In genomic region chr10:21337191-21337590, GRCm38 (mm10) we compare ENCODE assay signal across 8 mouse cellular contexts. TPM values are rescaled to one million over a fixed set of nuclear protein-coding genes. Genes with fewer than 3 reads are reported as not detected.
DNase-seq lines count a peak whose midpoint lies in the region; ATAC-seq and TF ChIP-seq lines count a peak whose summit lies in the region.

No protein-coding gene starts in this region.

- intact Hi-C loops in gastrocnemius, adult 2 months (cut with DNase I), result no loop called here
- intact Hi-C loops in gastrocnemius, postnatal 14 days (cut with DNase I; ENCODE audit: low total_unique reads), result no loop called here

- in situ Hi-C loops in Patski (cut with MboI; ENCODE audit: low pct_unique_long_range_greater_than_20kb), result no loop called here

- CTCF ChIA-PET in Patski (lab: Charles Lee), result interaction anchor here (0.8 to 1.8 kb wide), 3 partner anchors 8 to 16 kb away, joined by 3 to 4 read pairs (median 4); no protein-coding TSS in a partner anchor

- peak; percentile 29 for DNase-seq in gastrocnemius, adult 2 months
- no peak for DNase-seq in gastrocnemius, postnatal 14 days
- DNase-seq in 3T3-L1 (ENCODE audit: low read depth, low spot score), result peak; percentile 66
- DNase-seq in Patski (ENCODE audit: low read depth, low spot score), result no peak
- DNase-seq in left cerebral cortex, adult 11 months (ENCODE audit: low spot score), result no peak
- no peak for DNase-seq in frontal cortex, postnatal 14 days (ENCODE audit: low spot score in 2 of 2)
- no peak for DNase-seq in urinary bladder, postnatal 10 days (ENCODE audit: low spot score)

- H3K27ac ChIP-seq in gastrocnemius, adult 2 months, result no peak overlapping the region

- no peaks in the 10 kb centered on the region for H3K27me3 ChIP-seq in Patski

- H3K4me3 ChIP-seq in gastrocnemius, adult 2 months, result no peak overlapping the region

- POLR2A ChIA-PET in Patski (lab: Charles Lee), result interaction anchor here (0.6 kb wide), 1 partner anchor 8 kb away, joined by 3 read pairs; no protein-coding TSS in a partner anchor

- no peak for ATAC-seq in Patski
- ATAC-seq in megakaryocyte, adult 5-6 weeks (ENCODE audit: poor library complexity, severe bottlenecking), result peak; percentile 49; the same call in 1 of the 2 replicates

- peak; percentile 60 for TF ChIP-seq CTCF in gastrocnemius, adult 2 months (IDR thresholded peaks at IDR 0.05)
- peak; percentile 73 for TF ChIP-seq CTCF in Patski (IDR thresholded peaks at IDR 0.05)

RNA-seq across cellular contexts. Expression of gene Aldh8a1, which starts 39.9 kb away (rescaled TPM):
- total RNA-seq in gastrocnemius, adult 2 months (2021), result not detected
- total RNA-seq in gastrocnemius, postnatal 14 days (2021), result not detected
- 0.04 TPM for polyA plus RNA-seq in Patski (2021)
- 0.09 TPM in 1 of 2 replicates, not detected in the other for total RNA-seq in megakaryocyte, adult 5-6 weeks (2015)
- total RNA-seq in megakaryocyte, adult 5-6 weeks (2017), result 0.11 TPM in 1 of 2 replicates, not detected in the other

RNA-seq across cellular contexts. Expression of gene Hbs1l, which starts 41.4 kb away (rescaled TPM):
- total RNA-seq in gastrocnemius, adult 2 months (2021), result 10 to 100 TPM; 63.3 to 64.3 TPM
- total RNA-seq in gastrocnemius, postnatal 14 days (2021), result 10 to 100 TPM; 52.2 to 53.5 TPM
- 64.6 TPM for polyA plus RNA-seq in Patski (2021)
- 39.0 and 40.4 TPM in 2 replicates for total RNA-seq in megakaryocyte, adult 5-6 weeks (2015)
- total RNA-seq in megakaryocyte, adult 5-6 weeks (2017), result 55.4 and 57.3 TPM in 2 replicates

Comparison
In these comparisons a context has a peak if more than half of its experiments do, and no peak if none do; other contexts are left out.
1. DNase-seq: peak in gastrocnemius, adult 2 months (single experiment) and 3T3-L1 (single experiment); none in gastrocnemius, postnatal 14 days (single experiment), Patski (single experiment), left cerebral cortex, adult 11 months (single experiment), frontal cortex, postnatal 14 days (0 of 2) and urinary bladder, postnatal 10 days (single experiment).